Mouse (Mus musculus) small intestine, adult 2 months (tissue): Measurements from ENCODE around the gene Tmem38a.

Experiments
- CTCF ChIP-seq: fragments of 200-500 bp; IDR thresholded peaks from 2 replicates; pipeline ENCODE4 v1.5.1; 2012; ENCODE audit warnings: low read depth, mild to moderate bottlenecking, control low read depth, inconsistent platforms, low read length, moderate library complexity, mixed read lengths; ENCODE audit not compliant: insufficient replicate concordance, insufficient read length; ENCODE audit errors: extremely low read depth
- POLR2A ChIP-seq: fragments of 200-500 bp; IDR thresholded peaks from 2 replicates; pipeline ENCODE4 v1.6.1; 2012; ENCODE audit warnings: low read depth, mild to moderate bottlenecking, control low read depth, inconsistent platforms, low read length, moderate library complexity

GRCm38 (mm10) chr8:72555770-72556169, 16.1 kb upstream of the Tmem38a start:
- TF ChIP-seq POLR2A: no peak
- no peak for TF ChIP-seq CTCF
